Mouse (Mus musculus): ENCODE measurements around the gene Ocrl.

Ocrl gene

DNA sequence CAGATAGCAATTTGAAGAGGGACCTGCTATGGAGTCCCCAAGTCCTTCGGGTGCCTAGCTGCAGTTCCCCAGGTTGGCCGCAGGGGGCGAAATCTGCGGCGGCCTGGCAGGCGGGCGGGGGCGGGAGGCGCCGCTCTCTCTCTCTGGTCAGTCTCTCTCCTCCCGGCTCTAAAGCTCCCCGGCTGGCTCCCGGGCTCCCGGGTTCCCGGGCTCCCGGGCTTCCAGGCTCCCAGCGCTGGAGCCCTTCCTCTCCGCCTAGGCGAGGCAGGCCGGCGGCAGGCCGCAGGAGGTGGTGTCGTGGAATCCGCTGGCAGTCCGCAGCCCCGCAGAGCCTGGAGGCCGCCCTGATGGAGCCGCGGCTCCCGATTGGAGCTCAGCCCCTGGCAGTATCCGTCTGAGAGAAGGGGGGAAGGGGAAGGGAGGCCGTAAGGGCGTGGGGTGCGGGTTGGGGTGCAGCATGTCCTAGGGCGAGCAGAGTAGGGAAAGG lies at the start of gene Ocrl:
Ocrl (plus strand) TSS at position 82 of the 487 bp plus-strand sequence.
- ChIA-PET POLR2A (interaction anchor here in 3 of 4 experiments (0.6 to 1.4 kb wide), 8 partner anchors 8 to 88 kb away, joined by 3 to 5 read pairs (median 4); no protein-coding TSS in a partner anchor), CTCF (interaction anchor here (0.6 to 1.6 kb wide), 17 partner anchors 9 to 1200 kb away, joined by 3 to 14 read pairs (median 4); partner anchors contain the start of gene Elf4 (in 1 of the 4))

DNA sequence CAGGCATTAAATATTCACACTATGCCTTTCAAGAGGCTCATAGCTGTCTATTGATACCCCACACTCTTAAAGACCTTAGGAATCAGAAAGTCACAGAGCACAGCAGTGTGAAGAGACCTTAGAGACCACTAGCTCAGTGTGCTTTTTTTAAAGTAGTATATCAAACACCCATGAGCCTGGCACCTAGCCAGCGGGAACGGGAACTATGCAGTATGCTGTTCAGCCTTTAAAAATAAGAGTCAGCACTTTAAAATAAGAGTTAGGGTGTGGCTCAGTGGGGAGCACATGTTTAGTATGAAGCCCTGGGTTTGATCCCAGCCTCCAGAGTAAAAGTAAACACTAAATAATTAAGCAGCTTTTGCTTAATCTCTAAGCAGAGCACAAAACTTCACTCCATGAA lies 32.1 kb upstream of the Ocrl start:
- ChIA-PET CTCF (no interaction called here), POLR2A (no interaction called here)

GRCm38 (mm10) chrX:47882813-47883212 lies 29.4 kb upstream of the Ocrl start:
- ChIA-PET POLR2A (no interaction called here), CTCF (no interaction called here)

GRCm38 (mm10) chrX:47887401-47887800 lies 24.8 kb upstream of the Ocrl start:
- POLR2A ChIA-PET, result no interaction called here
- CTCF ChIA-PET, result no interaction called here

GRCm38 (mm10) chrX:47891243-47891906 lies 20.8 kb upstream of the Ocrl start:
- POLR2A ChIA-PET, result no interaction called here
- CTCF ChIA-PET, result no interaction called here

- POLR2A ChIA-PET, result no interaction called here
- CTCF ChIA-PET, result interaction anchor here in 1 of 4 experiments (0.6 kb wide), 1 partner anchor 527 kb away, joined by 6 read pairs; no protein-coding TSS in a partner anchor
These were observed 20.2 kb upstream of the Ocrl start for GRCm38 (mm10) chrX:47891907-47892430.

- ChIA-PET CTCF (interaction anchor here in 1 of 4 experiments (0.6 kb wide), 1 partner anchor 527 kb away, joined by 6 read pairs; no protein-coding TSS in a partner anchor), POLR2A (no interaction called here)
These were observed 19.7 kb upstream of the Ocrl start, which contains the start of gene Smarca1 for GRCm38 (mm10) chrX:47892431-47893024. Gene Smarca1, minus strand, starts transcription at chrX:47892974.

DNA sequence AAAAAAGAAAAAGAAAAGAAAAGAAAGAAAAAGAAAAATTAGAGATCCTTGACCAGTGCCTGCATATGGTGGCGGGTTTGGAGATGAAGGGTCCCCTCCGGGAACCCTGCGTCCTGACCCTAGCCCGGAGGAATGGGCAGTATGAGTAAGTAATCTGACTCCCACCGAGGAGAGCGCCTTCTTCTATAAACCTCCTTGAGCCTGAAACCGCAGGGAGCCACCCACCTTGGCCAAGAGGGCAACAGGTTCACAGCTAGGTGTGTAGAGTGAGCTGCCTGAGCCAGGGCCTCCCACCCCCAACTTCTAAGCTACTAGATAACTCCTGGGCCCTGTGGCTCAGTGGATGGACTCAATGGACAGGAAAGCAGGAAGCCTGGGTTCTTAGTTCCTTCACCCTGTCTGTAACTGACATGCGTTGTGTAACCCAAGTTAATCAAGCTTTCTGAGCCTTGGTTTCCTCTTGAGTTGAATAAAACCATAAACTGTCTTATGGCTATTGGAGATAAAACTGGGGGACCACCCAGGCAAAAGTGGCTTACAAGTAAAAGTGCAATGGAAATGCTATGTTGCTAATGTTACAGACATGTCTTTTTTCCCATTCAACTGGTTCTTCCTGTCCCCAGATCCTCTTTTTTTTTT lies 836 bp downstream of the Ocrl start:
- POLR2A ChIA-PET, result interaction anchor here in 2 of 4 experiments (0.6 to 1.4 kb wide), 8 partner anchors 7 to 200 kb away, joined by 3 to 5 read pairs (median 3); no protein-coding TSS in a partner anchor
- CTCF ChIA-PET, result interaction anchor here (0.6 to 1.6 kb wide), 8 partner anchors 9 to 550 kb away, joined by 3 to 14 read pairs (median 4); partner anchors contain the start of gene Elf4 (in 1 of the 4)

- ChIA-PET CTCF (interaction anchor here in 1 of 4 experiments (1.6 kb wide), 1 partner anchor 106 kb away, joined by 4 read pairs; no protein-coding TSS in a partner anchor), POLR2A (interaction anchor here in 1 of 4 experiments (0.6 kb wide), 1 partner anchor 201 kb away, joined by 3 read pairs; no protein-coding TSS in a partner anchor)
These were observed 1.4 kb downstream of the Ocrl start for GRCm38 (mm10) chrX:47913543-47913938.

DNA sequence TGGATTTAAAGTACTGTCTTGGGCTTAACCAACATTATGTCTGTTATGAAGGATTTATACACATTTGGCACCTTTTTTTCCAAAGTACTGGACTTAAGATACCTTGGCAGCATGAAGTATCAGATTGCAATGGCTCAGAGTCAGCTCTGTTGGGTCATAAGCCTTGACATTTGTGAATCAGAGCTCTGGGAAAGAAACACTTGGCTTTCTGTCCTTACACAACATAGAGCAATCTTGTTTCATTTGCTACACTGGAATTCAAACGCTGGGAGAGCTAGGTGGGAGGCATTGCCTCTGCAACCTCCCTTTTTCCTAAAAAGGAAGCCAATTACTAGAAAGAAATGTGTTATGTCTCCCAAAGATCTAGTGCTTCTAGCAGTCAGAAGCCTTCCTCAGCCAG lies 4.6 kb downstream of the Ocrl start:
- CTCF ChIA-PET, result no interaction called here

DNA sequence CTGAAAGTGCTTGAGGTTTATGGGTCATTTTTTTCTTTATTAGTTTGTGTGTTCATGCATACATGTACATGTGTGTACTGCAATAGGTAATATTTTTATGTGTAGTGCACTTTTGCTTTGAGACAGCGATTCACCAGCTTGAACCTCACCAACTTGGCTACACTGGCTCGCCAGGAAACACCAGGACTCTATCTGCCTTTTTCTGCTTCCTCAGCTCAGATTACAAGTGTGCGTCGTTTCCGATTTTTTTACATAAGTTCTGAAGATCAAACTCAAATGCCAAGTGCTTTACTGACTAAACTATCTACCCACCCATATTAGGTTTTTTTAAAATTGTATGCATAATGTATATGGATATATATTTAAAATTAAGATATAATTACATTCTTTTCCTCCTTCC lies 8.4 kb downstream of the Ocrl start:
- ChIA-PET CTCF (interaction anchor here in 1 of 4 experiments (1.0 kb wide), 1 partner anchor 12 kb away, joined by 3 read pairs; no protein-coding TSS in a partner anchor), POLR2A (interaction anchor here in 1 of 4 experiments (1.3 kb wide), 1 partner anchor 8 kb away, joined by 4 read pairs; the partner anchor contains the start of gene Ocrl)

More for the DNA sequence above, 4.6 kb downstream of the Ocrl start:
- POLR2A ChIA-PET, result no interaction called here

DNA sequence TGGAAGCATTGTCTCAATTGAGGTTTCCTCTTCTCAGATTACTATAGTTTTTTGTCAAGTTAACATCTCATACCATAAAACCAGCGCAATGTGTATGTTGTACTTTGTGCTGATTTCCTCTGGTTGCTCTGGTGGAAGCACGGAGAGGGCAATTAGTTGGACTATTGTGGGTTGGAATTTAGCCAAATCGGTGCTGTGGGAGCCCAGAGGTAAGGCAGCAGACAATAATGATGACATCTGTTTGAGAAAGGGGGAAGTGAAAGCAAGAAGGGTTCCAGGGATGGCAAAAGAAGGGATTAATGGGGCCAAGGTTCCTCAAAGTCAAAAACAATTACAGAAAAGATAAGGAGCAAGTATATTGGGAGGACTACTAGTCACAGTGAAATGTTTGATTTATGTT lies 15.8 kb downstream of the Ocrl start:
- ChIA-PET CTCF (no interaction called here), POLR2A (no interaction called here)

DNA sequence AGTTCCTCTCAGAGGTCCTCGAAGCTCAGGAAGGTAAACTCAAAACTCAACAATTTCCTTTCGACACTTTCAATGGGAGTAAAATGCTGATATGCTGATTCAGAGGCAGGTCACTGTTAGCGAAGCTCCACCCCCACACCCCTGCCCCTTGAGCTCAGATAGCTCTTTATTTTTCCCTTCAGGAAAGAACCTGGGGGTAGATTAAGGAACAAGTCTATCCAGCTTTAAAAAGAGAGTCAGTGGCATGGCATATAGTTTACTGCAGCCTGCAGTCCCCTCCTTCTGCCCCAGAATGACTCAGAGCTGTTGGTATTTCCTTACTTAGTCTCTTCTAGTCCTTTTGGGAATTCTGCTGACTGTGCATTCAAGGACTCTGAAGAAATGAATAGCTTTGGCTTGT lies 18.3 kb downstream of the Ocrl start:
- ChIA-PET POLR2A (no interaction called here), CTCF (no interaction called here)

GRCm38 (mm10) chrX:47934352-47934751 lies 22.2 kb downstream of the Ocrl start:
- CTCF ChIA-PET, result interaction anchor here in 1 of 4 experiments (0.7 kb wide), 1 partner anchor 175 kb away, joined by 4 read pairs; no protein-coding TSS in a partner anchor
- POLR2A ChIA-PET, result no interaction called here

DNA sequence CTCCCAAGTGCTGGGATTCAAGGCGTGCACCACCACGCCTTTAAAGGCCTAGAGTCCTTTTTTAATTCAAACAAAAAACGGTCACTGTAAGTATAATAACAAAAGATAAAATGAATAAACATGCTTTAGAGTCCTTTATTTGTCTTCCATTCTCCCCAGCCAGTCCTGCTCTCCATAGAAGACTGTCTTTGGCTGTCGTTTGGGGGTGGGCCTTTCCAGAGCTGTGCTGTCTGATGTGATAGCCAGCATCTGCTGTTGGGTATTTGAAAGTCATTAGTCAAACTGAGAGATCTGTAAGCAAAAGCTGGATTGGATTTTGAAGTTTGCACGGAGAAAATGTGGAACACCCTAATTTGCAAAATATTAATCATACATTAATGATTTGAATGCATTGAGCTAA lies 24.7 kb downstream of the Ocrl start:
- POLR2A ChIA-PET, result interaction anchor here in 2 of 4 experiments (0.6 to 1.6 kb wide), 8 partner anchors 13 to 463 kb away, joined by 3 to 5 read pairs (median 3); partner anchors contain the start of gene Ocrl (in 1 of the 2)
- CTCF ChIA-PET, result no interaction called here

GRCm38 (mm10) chrX:47937740-47938139 lies 25.6 kb downstream of the Ocrl start:
- CTCF ChIA-PET, result no interaction called here
- POLR2A ChIA-PET, result interaction anchor here in 1 of 4 experiments (1.1 kb wide), 1 partner anchor 12 kb away, joined by 5 read pairs; no protein-coding TSS in a partner anchor

GRCm38 (mm10) chrX:47949729-47950128 lies 37.5 kb downstream of the Ocrl start:
- ChIA-PET POLR2A (interaction anchor here in 1 of 4 experiments (0.7 to 1.7 kb wide), 6 partner anchors 12 to 83 kb away, joined by 3 to 7 read pairs (median 4); no protein-coding TSS in a partner anchor), CTCF (interaction anchor here in 1 of 4 experiments (0.8 kb wide), 1 partner anchor 37 kb away, joined by 14 read pairs; no protein-coding TSS in a partner anchor)

GRCm38 (mm10) chrX:47962579-47962978 lies 50.4 kb downstream of the Ocrl start:
- ChIA-PET CTCF (no interaction called here), POLR2A (no interaction called here)

GRCm38 (mm10) chrX:47970371-47970770 lies 58.2 kb downstream of the Ocrl start:
- CTCF ChIA-PET, result interaction anchor here in 1 of 4 experiments (0.7 kb wide), 1 partner anchor 59 kb away, joined by 3 read pairs; the partner anchor contains the start of gene Ocrl
- POLR2A ChIA-PET, result interaction anchor here in 2 of 4 experiments (1.1 to 1.9 kb wide), 4 partner anchors 21 to 101 kb away, joined by 3 to 7 read pairs (median 4); partner anchors contain the start of gene Ocrl (in 1 of the 2)
